Mouse (Mus musculus) limb, embryonic 14.5 days (tissue): ENCODE measurements around the gene Ago1. TPM values are rescaled to one million over a fixed set of nuclear protein-coding genes. Genes with fewer than 3 reads are reported as not detected.

ENCODE experiments used
- ATAC-seq: fragments of 200-750 bp; cut with Nextera tagmentation; 2 replicates; pipeline ENCODE4 v1.8.0; 2017; ENCODE audit warnings: low read depth, moderate number of reproducible peaks, moderate TSS enrichment; ENCODE audit not compliant: low FRiP score
- DNase-seq: peaks from one replicate; pipeline ENCODE4 v3.0.0-alpha.2; 2015; ENCODE audit warnings: low spot score
- H3K27ac ChIP-seq: fragments of 300-500 bp; sonication (generic); replicated peaks from 2 replicates; pipeline ENCODE4 v1.5.1; 2014; ENCODE audit warnings: low read depth, mild to moderate bottlenecking, low read length, moderate library complexity, mixed read lengths
- H3K27me3 ChIP-seq: fragments of 300-500 bp; sonication (generic); 2 replicates; pipeline ENCODE4 v1.6.1; 2014; ENCODE audit warnings: low read length, mixed read lengths; ENCODE audit not compliant: control insufficient read depth, insufficient read depth
- H3K36me3 ChIP-seq: fragments of 300-500 bp; sonication (generic); 2 replicates; pipeline ENCODE4 v1.6.1; 2014; ENCODE audit warnings: mild to moderate bottlenecking, low read length, moderate library complexity, mixed read lengths; ENCODE audit not compliant: control insufficient read depth, insufficient read depth
- H3K4me1 ChIP-seq: fragments of 300-500 bp; sonication (generic); 2 replicates; pipeline ENCODE4 v1.6.1; 2014; ENCODE audit warnings: antibody characterized with exemption, low read length, mixed read lengths; ENCODE audit not compliant: control insufficient read depth, insufficient read depth
- H3K4me2 ChIP-seq: fragments of 300-500 bp; sonication (generic); replicated peaks from 2 replicates; pipeline ENCODE4 v1.6.1; 2014; ENCODE audit warnings: low read depth, mild to moderate bottlenecking, low read length, moderate library complexity; ENCODE audit not compliant: severe bottlenecking
- H3K4me3 ChIP-seq: fragments of 300-500 bp; sonication (generic); replicated peaks from 2 replicates; pipeline ENCODE4 v1.5.1; 2014; ENCODE audit warnings: low read length
- H3K9ac ChIP-seq: fragments of 300-500 bp; sonication (generic); 2 replicates; pipeline ENCODE4 v1.6.1; 2014; ENCODE audit warnings: mild to moderate bottlenecking, low read depth, low read length, moderate library complexity; ENCODE audit not compliant: severe bottlenecking
- H3K9me3 ChIP-seq: fragments of 300-500 bp; sonication (generic); 2 replicates; pipeline ENCODE4 v1.6.1; 2016; ENCODE audit warnings: low read length; ENCODE audit not compliant: control insufficient read depth
- POLR2A ChIP-seq: fragments of 200-500 bp; IDR thresholded peaks from 2 replicates; pipeline ENCODE4 v1.8.0; 2012; ENCODE audit warnings: inconsistent platforms, mild to moderate bottlenecking, moderate library complexity, borderline replicate concordance; ENCODE audit not compliant: insufficient read depth, insufficient read length; ENCODE audit errors: extremely low read depth
- WGBS: fragments of 180-500 bp; shearing (Covaris S2); extraction: QIAGEN DNeasy Blood & Tissue Kit; methylation state at CpG from one replicate; pipeline ENCODE4 v1.1.7; 2014; 5-methylcytosine and 5-hydroxymethylcytosine counted together
- polyA plus RNA-seq, 2 experiments: library from polyadenylated mRNA; depleted of rRNA in 1 of 2; stranded (reverse) in 1 of 2; unstranded in 1 of 2; fragments of >200 nt; fragmentation: Nextera tagmentation in 1 of 2; extraction: Ambion mirVana in 1 of 2; gene quantifications; 2 replicates each; pipeline versions ENCODE4 v1.2.1 to v1.2.3; 2012 to 2014

Gene Ago1
- polyA plus RNA-seq, 2 experiments: 7.2 to 22.6 TPM

DNA sequence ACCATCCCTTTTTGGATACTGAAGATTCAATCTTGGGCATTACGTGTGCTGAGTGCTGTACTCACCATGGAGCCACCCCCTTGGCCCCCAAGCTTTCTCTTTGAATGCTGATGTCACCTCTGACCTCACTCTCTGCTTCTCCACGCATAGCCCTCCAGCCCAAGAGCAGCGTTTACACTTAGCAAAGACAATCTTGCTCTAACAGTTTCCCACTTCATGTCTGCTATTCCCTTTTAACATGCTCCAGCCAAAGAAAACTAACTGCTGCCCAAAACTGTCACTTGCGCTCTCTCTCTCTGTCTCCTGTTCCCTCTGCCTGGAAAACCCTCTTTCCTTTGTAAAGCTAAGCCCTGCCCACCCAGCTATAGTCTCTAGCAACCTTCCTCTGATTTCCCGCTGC, 27.1 kb upstream of the Ago1 start:
- H3K9ac ChIP-seq: no peak overlapping the region
- H3K4me2 ChIP-seq: no peak overlapping the region
- WGBS: 68% methylated on average over 5 of the region's 5 CpGs
- H3K4me1 ChIP-seq: no peaks in the 10 kb centered on the region
- no peak for TF ChIP-seq POLR2A
- no peaks in the 10 kb centered on the region for H3K9me3 ChIP-seq
- ATAC-seq: no peak
- no peak for DNase-seq
- peaks cover 15% of the 10 kb centered on the region; the same call in 1 of the 2 replicates for H3K36me3 ChIP-seq
- H3K27ac ChIP-seq: no peak overlapping the region
- no peaks in the 10 kb centered on the region for H3K27me3 ChIP-seq
- no peak overlapping the region for H3K4me3 ChIP-seq

DNA sequence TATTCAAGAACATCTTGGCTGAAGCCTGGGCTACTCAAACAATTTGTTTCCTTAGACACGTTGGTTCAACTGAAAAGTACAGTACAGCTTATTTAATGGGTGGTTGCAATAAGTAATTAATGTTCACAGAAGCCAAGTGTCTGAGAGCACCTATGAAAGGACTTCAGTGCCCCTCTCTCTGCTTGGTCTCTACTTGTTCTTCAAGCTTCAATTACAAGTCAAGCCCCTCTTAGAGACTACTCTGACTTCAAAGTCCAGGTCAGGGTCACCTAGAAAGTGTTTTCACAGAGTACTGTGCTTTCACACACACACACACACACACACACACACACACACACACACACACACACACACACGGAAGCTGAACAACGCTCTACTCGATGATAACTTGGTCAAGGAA, 25.0 kb upstream of the Ago1 start:
- Histone ChIP-seq H3K27me3 (no peaks in the 10 kb centered on the region), H3K36me3 (peaks cover 15% of the 10 kb centered on the region; the same call in 1 of the 2 replicates), H3K27ac (no peak overlapping the region), H3K4me2 (no peak overlapping the region), H3K4me3 (no peak overlapping the region), H3K9ac (no peak overlapping the region), H3K9me3 (no peaks in the 10 kb centered on the region), H3K4me1 (no peaks in the 10 kb centered on the region)
- WGBS: 87% methylated on average over 4 of the region's 4 CpGs
- TF ChIP-seq POLR2A: no peak
- ATAC-seq: no peak
- DNase-seq: no peak

DNA sequence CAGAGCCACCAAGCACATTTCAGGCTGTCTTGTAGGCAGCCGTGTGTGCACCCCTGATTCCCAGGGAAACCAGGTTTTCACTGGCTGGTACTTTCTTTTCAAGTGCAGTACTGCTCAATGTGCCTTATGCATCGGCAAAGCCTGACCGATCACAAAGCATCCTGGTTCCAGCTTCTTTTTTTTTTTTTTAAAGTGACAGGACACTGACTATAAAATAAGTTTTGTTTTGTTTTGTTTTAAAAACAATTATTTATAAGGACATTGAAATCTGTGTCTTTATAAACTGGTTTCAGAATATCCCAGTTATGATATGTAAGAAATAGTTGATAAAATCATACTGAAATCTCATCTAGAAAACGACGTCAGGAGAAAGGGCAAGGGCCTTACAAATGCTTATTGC, 23.6 kb upstream of the Ago1 start:
- Histone ChIP-seq H3K27me3 (no peaks in the 10 kb centered on the region), H3K9me3 (no peaks in the 10 kb centered on the region), H3K27ac (no peak overlapping the region), H3K9ac (no peak overlapping the region), H3K4me2 (no peak overlapping the region), H3K36me3 (peaks cover 14% of the 10 kb centered on the region; the same call in 1 of the 2 replicates), H3K4me1 (no peaks in the 10 kb centered on the region), H3K4me3 (no peak overlapping the region)
- no peak for ATAC-seq
- DNase-seq: no peak
- 67% methylated on average over 5 of the region's 5 CpGs for WGBS
- TF ChIP-seq POLR2A: no peak

DNA sequence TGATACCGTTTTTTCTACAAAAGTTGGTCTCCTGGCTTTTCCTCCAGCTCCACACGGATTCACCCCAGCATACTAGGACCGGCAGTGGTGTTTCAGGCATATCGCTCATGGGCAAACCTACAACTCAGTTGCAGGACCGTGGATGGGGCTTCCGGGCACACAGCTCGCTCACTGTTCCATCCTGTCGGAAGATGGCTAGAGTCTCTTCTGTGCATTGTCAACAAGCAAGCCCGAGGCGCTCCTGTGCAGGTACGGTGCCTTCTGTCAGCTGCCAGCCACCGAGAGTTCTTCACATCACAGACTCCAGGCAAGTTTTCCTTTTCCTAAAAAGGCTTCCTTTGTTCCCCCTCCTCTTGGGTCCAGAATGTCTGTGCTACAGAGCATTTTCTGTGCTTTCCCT, 22.3 kb upstream of the Ago1 start:
- Histone ChIP-seq H3K9me3 (no peaks in the 10 kb centered on the region), H3K27ac (no peak overlapping the region), H3K9ac (no peak overlapping the region), H3K4me1 (no peaks in the 10 kb centered on the region), H3K36me3 (peaks cover 10% of the 10 kb centered on the region; the same call in 1 of the 2 replicates), H3K27me3 (no peaks in the 10 kb centered on the region), H3K4me3 (no peak overlapping the region), H3K4me2 (no peak overlapping the region)
- no peak for TF ChIP-seq POLR2A
- no peak for ATAC-seq
- no peak for DNase-seq
- 75% methylated on average over 12 of the region's 12 CpGs for WGBS

DNA sequence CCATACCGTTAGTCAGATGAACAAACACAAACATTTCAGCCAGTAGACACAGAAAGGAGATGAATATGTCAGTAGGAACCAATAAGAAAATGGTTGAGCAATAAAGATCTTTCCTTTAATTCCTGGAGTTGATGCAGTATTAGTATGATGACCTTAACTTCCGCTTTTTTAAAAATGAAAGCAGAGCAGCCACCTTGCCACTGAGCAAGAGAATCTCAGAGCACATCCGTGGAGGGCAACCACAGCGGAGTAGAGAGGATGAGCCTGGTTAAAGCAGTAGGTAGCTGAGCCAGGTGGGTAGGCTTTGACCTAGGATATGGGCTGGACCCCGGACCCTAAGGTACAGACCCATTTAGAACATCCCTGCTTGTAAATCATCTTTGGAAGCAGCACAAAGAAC, 21.4 kb upstream of the Ago1 start:
- H3K36me3 ChIP-seq: peaks cover 10% of the 10 kb centered on the region; the same call in 1 of the 2 replicates
- H3K9ac ChIP-seq: no peak overlapping the region
- DNase-seq (no peak), ATAC-seq (no peak)
- no peaks in the 10 kb centered on the region for H3K27me3 ChIP-seq
- no peak overlapping the region for H3K4me2 ChIP-seq
- no peak overlapping the region for H3K4me3 ChIP-seq
- H3K27ac ChIP-seq: no peak overlapping the region
- WGBS: 84% methylated on average over 5 of the region's 5 CpGs
- no peaks in the 10 kb centered on the region for H3K4me1 ChIP-seq
- TF ChIP-seq POLR2A: no peak
- no peaks in the 10 kb centered on the region for H3K9me3 ChIP-seq

DNA sequence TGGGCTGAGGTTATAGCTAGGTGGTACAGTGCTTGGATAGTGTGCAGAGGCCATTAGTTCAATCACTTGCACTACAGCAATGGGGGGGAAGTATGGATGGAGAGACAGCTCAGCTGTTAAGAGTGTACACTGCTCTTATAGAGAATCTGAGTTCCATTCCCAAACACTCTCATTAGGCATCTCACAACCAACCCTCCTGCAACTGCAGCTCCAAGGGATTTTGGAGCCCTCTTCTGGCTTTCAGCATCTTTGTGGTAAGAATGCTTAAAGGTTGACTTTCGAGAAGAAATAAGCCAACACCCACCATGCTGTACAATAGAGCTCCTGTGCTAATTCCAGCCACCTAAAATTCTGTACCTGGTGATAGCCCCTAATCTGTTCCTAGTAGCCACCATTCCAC, 17.8 kb upstream of the Ago1 start:
- Histone ChIP-seq H3K9ac (no peak overlapping the region), H3K9me3 (no peaks in the 10 kb centered on the region), H3K27me3 (no peaks in the 10 kb centered on the region), H3K36me3 (no peaks in the 10 kb centered on the region), H3K4me3 (no peak overlapping the region), H3K4me2 (no peak overlapping the region), H3K4me1 (no peaks in the 10 kb centered on the region), H3K27ac (no peak overlapping the region)
- WGBS: 84% methylated on average over 1 of the region's 1 CpGs
- ATAC-seq: no peak
- DNase-seq: no peak
- no peak for TF ChIP-seq POLR2A
